Mouse (Mus musculus) mouse embryonic stem cell (cell line): ENCODE results near the gene Aco1.
"Not testable (repeated sequence)": the region's sequence is repeated elsewhere in the genome, so short reads cannot be mapped to it uniquely, and the experiment has no call there.

Experiments used
- in situ Hi-C, 2 experiments: fragments of 300-500 bp; cut with MboI; formaldehyde crosslinking; loops; 1 replicate in 1 of 2; 3 replicates in 1 of 2; pipeline ENCODE4 v1.14.3; 2019 to 2020; ENCODE audit warnings: low sequenced_read_pairs in 2 of 2, low pct_unique_long_range_greater_than_20kb in 1 of 2, mixed read lengths in 1 of 2; ENCODE audit not compliant: unreplicated experiment in 1 of 2

Aco1 gene

GRCm38 (mm10) chr4:40142743-40143532 is at the start of gene Aco1:
Aco1 (plus strand) TSS chr4:40143081.
- in situ Hi-C loops: loop anchor here (25.0 kb wide), 2 partner anchors 144 to 544 kb away; partner anchors contain the start of gene Ndufb6 (in 1 of the 2)

DNA sequence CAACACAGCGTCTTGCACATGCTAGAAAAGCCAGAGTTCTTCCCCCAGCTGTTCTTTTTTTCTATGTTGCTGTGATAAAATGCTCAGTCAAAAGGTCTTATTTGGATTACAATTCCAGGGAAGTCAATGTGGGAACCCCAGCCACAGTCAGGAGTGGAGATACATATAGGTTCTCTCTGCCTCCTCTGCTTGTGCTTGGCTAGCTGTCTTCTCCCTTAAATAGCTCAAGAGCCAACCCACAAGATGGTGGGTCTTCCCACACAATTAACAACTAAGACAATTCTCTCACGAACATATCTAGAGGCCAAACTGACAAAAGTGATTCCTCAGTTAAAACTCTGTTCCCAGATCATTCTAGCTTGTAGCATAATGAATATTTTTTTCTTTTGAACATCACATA is 47.9 kb upstream of the Aco1 start:
- in situ Hi-C loops: no loop called here

DNA sequence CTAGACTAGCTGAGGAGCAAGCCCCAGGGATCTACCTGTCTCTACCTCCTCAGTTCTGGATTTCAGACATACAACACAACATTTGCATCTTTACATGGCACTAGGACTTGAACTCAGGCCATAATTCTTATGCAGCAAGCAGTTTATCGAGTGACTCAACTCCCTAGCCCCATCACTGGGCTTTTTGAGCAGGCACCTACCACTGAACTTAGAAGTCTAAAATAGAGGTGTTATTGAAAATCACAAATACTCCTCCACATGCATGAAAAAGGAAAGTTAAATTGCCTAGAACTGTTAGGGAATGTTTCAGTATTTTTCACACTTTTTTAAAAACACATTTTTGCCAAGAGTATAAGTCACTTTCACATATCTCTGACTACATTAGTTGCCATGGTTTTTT is 39.9 kb upstream of the Aco1 start:
- in situ Hi-C loops: no loop called here

- in situ Hi-C loops: no loop called here
Measured at GRCm38 (mm10) chr4:40106004-40106536, 36.8 kb upstream of the Aco1 start.

DNA sequence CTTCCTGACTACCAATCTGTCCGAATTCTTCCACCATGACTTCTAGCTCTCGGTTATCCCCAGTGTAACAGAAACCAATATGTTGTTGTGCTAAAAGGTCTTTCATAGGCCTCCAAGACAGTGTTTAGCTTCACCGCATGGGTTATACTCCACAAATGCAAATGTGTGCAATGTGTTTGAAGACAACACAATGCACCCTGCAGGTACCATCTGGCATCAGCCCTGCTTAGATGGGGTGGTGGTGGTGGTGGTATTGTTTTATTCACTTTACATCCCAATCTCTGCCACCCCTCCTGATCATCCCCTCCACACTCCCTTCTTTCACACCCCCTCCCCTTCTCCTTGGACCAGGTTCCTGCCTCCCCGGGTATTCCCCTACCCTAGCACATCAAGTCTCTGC is 34.9 kb upstream of the Aco1 start:
- in situ Hi-C loops: no loop called here

- in situ Hi-C loops: no loop called here
Measured at GRCm38 (mm10) chr4:40113173-40113572, 29.7 kb upstream of the Aco1 start.

- in situ Hi-C loops: no loop called here
Measured at GRCm38 (mm10) chr4:40121221-40121620, 21.7 kb upstream of the Aco1 start.

GRCm38 (mm10) chr4:40122291-40122690 is 20.6 kb upstream of the Aco1 start:
- in situ Hi-C loops: not testable (repeated sequence)

- in situ Hi-C loops: loop anchor here (5.0 to 25.0 kb wide), 3 partner anchors 148 to 553 kb away; partner anchors contain the start of gene Ndufb6 (in 1 of the 2)
Measured at GRCm38 (mm10) chr4:40134468-40135102, 8.3 kb upstream of the Aco1 start.

- in situ Hi-C loops: loop anchor here (25.0 kb wide), 2 partner anchors 151 to 551 kb away; partner anchors contain the start of gene Ndufb6 (in 1 of the 2)
Measured at GRCm38 (mm10) chr4:40136519-40136918, 6.4 kb upstream of the Aco1 start.

- in situ Hi-C loops: loop anchor here (25.0 kb wide), 2 partner anchors 148 to 548 kb away; partner anchors contain the start of gene Ndufb6 (in 1 of the 2)
Measured at GRCm38 (mm10) chr4:40139663-40140255, 3.1 kb upstream of the Aco1 start.

DNA sequence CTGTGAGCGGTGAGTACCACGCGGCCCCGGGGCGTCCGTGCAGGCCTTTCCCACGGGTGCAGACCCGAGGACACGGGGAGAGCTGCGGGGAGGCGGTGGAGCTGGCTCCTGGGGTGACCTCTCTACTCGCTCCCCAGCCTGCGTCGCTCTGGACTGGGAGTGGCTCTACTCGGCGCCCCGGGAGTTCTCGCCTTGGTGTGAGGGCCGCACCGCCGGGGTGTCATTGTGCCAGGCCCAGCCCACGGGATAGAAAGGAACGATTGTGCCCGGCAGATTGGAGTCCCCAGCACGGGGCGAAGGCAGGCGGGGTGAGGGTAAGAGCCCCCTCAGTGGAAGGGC is 621 bp downstream of the Aco1 start:
- in situ Hi-C loops: loop anchor here (25.0 kb wide), 2 partner anchors 144 to 544 kb away; partner anchors contain the start of gene Ndufb6 (in 1 of the 2)

DNA sequence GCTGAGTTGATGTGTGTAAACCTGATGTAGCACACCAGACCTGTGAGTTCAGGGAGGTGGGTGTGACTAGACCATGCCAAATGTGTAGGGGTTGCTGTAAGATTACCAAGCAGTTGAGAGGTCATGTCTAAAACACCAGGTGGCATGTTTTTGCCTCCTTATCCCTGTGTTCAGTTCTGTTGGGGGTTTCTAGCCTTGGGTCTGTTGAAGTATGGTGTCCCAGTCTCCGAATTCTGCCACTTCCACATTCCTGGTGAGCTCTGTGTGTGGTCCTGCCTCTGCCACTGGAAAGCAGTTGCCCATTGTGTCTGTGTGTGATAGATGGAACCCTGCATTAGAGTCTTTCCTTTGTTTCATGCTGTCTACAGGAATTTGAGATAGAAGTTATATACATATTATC is 1.7 kb downstream of the Aco1 start:
- in situ Hi-C loops: loop anchor here (25.0 kb wide), 2 partner anchors 143 to 543 kb away; partner anchors contain the start of gene Ndufb6 (in 1 of the 2)

GRCm38 (mm10) chr4:40144981-40145380 is 2.1 kb downstream of the Aco1 start:
- in situ Hi-C loops: loop anchor here (25.0 kb wide), 2 partner anchors 142 to 542 kb away; partner anchors contain the start of gene Ndufb6 (in 1 of the 2)

DNA sequence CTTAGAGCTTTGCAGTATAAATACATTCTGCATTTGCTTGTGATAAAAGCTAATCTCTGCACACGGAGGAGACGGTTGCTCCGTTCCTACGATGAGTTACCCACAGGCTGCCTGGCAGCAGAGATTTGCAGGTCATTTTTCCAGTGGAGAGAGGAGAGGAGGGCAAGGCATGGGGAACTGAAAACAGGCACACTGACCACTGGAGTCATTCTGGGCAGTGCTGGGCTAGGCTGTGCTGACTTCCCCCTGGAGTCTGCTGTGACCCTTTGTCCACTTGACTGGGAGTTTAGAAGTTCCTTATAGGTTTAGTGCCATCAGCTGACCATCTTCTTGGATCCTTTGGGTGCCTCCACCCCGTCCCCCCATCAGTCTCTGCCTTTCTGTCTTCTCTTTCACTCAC is 5.4 kb downstream of the Aco1 start:
- in situ Hi-C loops: loop anchor here (25.0 kb wide), 2 partner anchors 139 to 539 kb away; partner anchors contain the start of gene Ndufb6 (in 1 of the 2)

GRCm38 (mm10) chr4:40150046-40150445 is 7.2 kb downstream of the Aco1 start:
- in situ Hi-C loops: no loop called here

- in situ Hi-C loops: no loop called here
Measured at GRCm38 (mm10) chr4:40152771-40153170, 9.9 kb downstream of the Aco1 start.

DNA sequence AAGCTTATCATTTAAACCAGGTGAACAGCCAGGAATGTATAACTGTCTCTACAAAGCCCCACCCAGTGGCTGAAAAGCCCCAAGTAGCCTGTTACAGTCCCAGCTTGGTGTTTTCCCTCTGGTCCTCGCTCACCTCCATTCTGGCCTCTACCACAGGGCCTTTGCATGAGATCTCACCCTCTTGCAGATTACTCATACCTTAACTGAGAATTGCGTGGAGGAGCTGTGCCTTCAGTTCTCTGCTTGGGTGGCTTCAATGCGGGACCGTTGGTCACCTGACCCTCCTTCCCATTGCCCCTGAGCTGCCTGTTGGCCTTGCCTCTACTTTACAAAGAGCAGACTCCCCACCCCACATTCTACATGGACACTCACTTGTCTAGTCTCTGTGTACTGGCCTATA is 10.6 kb downstream of the Aco1 start:
- in situ Hi-C loops: no loop called here

- in situ Hi-C loops: no loop called here
Measured at GRCm38 (mm10) chr4:40154751-40155150, 11.9 kb downstream of the Aco1 start.
